Comparison of ENCODE assay signal across 10 mouse cellular contexts in genomic region chr11:96003100-96003900, GRCm38 (mm10). TPM values are rescaled to one million over a fixed set of nuclear protein-coding genes. Genes with fewer than 3 reads are reported as not detected.
A peak's percentile ranks its signal among the peaks of the same experiment; 100 is the strongest.
DNase-seq lines count a peak whose midpoint lies in the region; ATAC-seq and TF ChIP-seq lines count a peak whose summit lies in the region.
"Had no signal": no experiment of that assay in that cellular context is flagged by ENCODE, and none has a peak within 500 bp of the region (broad histone marks: within the 10 kb centered on the region; RNA-seq: fewer than 3 reads in every experiment).

No protein-coding gene starts in this region.

- no peak for DNase-seq in G1E (ENCODE audit: low spot score)
- peak; percentile 49 for DNase-seq in embryo, embryonic 10 days (ENCODE audit: low spot score)
- DNase-seq in hindbrain, embryonic 14.5 days (ENCODE audit: low spot score) = no peak
- no peak for DNase-seq in right cerebral cortex, postnatal 4 days
- no peak for DNase-seq in layer of hippocampus, postnatal 25 days (ENCODE audit: extremely low spot score in 1 of 2, low spot score in 1 of 2)
- no peak for DNase-seq in layer of hippocampus, adult 11-12 months (ENCODE audit: low spot score)
- DNase-seq: adrenal gland, adult 8-10 months had no signal

- H3K4me1 ChIP-seq in G1E (ENCODE audit: insufficient read depth, low read depth, low read length) = peaks cover 66% of the 10 kb centered on the region
- H3K4me1 ChIP-seq in hindbrain, embryonic 14.5 days (replicated peaks; ENCODE audit: control insufficient read depth, insufficient read depth, low read length) = peaks cover 25% of the 10 kb centered on the region
- H3K4me1 ChIP-seq in midbrain, embryonic 12.5 days = peaks cover 38% of the 10 kb centered on the region

- ATAC-seq in G1E (ENCODE audit: extremely low read depth, insufficient number of reproducible peaks, low FRiP score, poor library complexity, severe bottlenecking) = no peak
- ATAC-seq in hindbrain, embryonic 14.5 days (ENCODE audit: low FRiP score) = no peak
- no peak for ATAC-seq in midbrain, embryonic 12.5 days (ENCODE audit: low FRiP score, low read depth)

- H3K4me3 ChIP-seq in G1E (ENCODE audit: low read depth, low read length) = peak overlapping the region; percentile 83
- H3K4me3 ChIP-seq in hindbrain, embryonic 14.5 days (replicated peaks; ENCODE audit: low read length) = peak overlapping the region; percentile 81
- H3K4me3 ChIP-seq in midbrain, embryonic 12.5 days = peak overlapping the region; percentile 96
- H3K4me3 ChIP-seq: megakaryocyte, embryonic 14.5 days had no signal

- 4% methylated on average over 12 of the region's 12 CpGs for WGBS in hindbrain, embryonic 14.5 days
- under 1% methylated on average over 12 of the region's 12 CpGs for WGBS in midbrain, embryonic 12.5 days

- no peaks in the 10 kb centered on the region for H3K27me3 ChIP-seq in G1E (ENCODE audit: insufficient read depth, low read length)
- no peaks in the 10 kb centered on the region for H3K27me3 ChIP-seq in hindbrain, embryonic 14.5 days (ENCODE audit: control insufficient read depth, insufficient read depth, low read length)
- no peaks in the 10 kb centered on the region for H3K27me3 ChIP-seq in midbrain, embryonic 12.5 days

- H3K9ac ChIP-seq in hindbrain, embryonic 14.5 days = peak overlapping the region; percentile 82; the same call in 1 of the 2 replicates
- H3K9ac ChIP-seq in midbrain, embryonic 12.5 days (replicated peaks) = peak overlapping the region; percentile 95

- peak overlapping the region; percentile 16; the same call in 1 of the 2 replicates for H3K27ac ChIP-seq in hindbrain, embryonic 14.5 days
- H3K27ac ChIP-seq in midbrain, embryonic 12.5 days (replicated peaks) = peak overlapping the region; percentile 69

- peaks cover 29% of the 10 kb centered on the region for H3K36me3 ChIP-seq in G1E (replicated peaks)
- H3K36me3 ChIP-seq in hindbrain, embryonic 14.5 days (replicated peaks; ENCODE audit: control insufficient read depth, insufficient read depth) = no peaks in the 10 kb centered on the region
- H3K36me3 ChIP-seq in midbrain, embryonic 12.5 days = no peaks in the 10 kb centered on the region

- TF ChIP-seq CTCF in G1E (IDR thresholded peaks at IDR 0.05; ENCODE audit: low read depth, low read length) = no peak

- H3K9me3 ChIP-seq in G1E (replicated peaks) = no peaks in the 10 kb centered on the region
- H3K9me3 ChIP-seq in hindbrain, embryonic 14.5 days (ENCODE audit: control insufficient read depth, low read length) = no peaks in the 10 kb centered on the region
- H3K9me3 ChIP-seq in midbrain, embryonic 12.5 days = no peaks in the 10 kb centered on the region
- H3K9me3 ChIP-seq: megakaryocyte, embryonic 14.5 days had no signal

- H3K4me2 ChIP-seq in hindbrain, embryonic 14.5 days (replicated peaks) = peak overlapping the region; percentile 71
- peak overlapping the region; percentile 83 for H3K4me2 ChIP-seq in midbrain, embryonic 12.5 days (replicated peaks)

RNA-seq across cellular contexts. Expression of gene Igf2bp1, which starts 2.4 kb away (rescaled TPM):
- 113 and 120 TPM in 2 replicates for total RNA-seq in G1E (2014; fragmentation: Nextera tagmentation)
- total RNA-seq in G1E (2017) = 38.3 and 49.1 TPM in 2 replicates
- 51.3 and 52.6 TPM in 2 replicates for polyA plus RNA-seq in G1E (2012)
- 6.5 and 7.0 TPM in 2 replicates for polyA plus RNA-seq in hindbrain, embryonic 14.5 days (2014; fragmentation: Nextera tagmentation; extraction: Ambion mirVana)
- 98.1 and 104 TPM in 2 replicates for polyA plus RNA-seq in midbrain, embryonic 12.5 days (2016; fragmentation: Nextera tagmentation; extraction: Ambion mirVana)
- under 1 TPM in 1 of 2 experiments, not detected in 1; 0.12 TPM for total RNA-seq in layer of hippocampus, postnatal 25 days (2021)
- total RNA-seq: gastrocnemius, adult 8-10 months had no signal

RNA-seq across cellular contexts. Expression of gene Gip, which starts 21.0 kb away (rescaled TPM):
- total RNA-seq in G1E (2014; fragmentation: Nextera tagmentation) (not detected in 2 replicates), G1E (2017) (0.76 TPM in 1 of 2 replicates, not detected in the other)
- polyA plus RNA-seq in G1E (2012) = not detected in 2 replicates
- polyA plus RNA-seq in hindbrain, embryonic 14.5 days (2014; fragmentation: Nextera tagmentation; extraction: Ambion mirVana) = not detected in 2 replicates
- polyA plus RNA-seq in midbrain, embryonic 12.5 days (2016; fragmentation: Nextera tagmentation; extraction: Ambion mirVana) = not detected in 2 replicates
- total RNA-seq in layer of hippocampus, postnatal 25 days (2021) = not detected
- total RNA-seq: adrenal gland, adult 8-10 months; gastrocnemius, adult 8-10 months had no signal

RNA-seq across cellular contexts. Expression of gene Snf8, which starts 31.4 kb away (rescaled TPM):
- total RNA-seq in G1E (2014; fragmentation: Nextera tagmentation) (38.7 and 48.4 TPM in 2 replicates), G1E (2017) (58.4 and 62.3 TPM in 2 replicates)
- 154 and 196 TPM in 2 replicates for polyA plus RNA-seq in G1E (2012)
- 46.3 and 57.3 TPM in 2 replicates for polyA plus RNA-seq in hindbrain, embryonic 14.5 days (2014; fragmentation: Nextera tagmentation; extraction: Ambion mirVana)
- 111 and 126 TPM in 2 replicates for polyA plus RNA-seq in midbrain, embryonic 12.5 days (2016; fragmentation: Nextera tagmentation; extraction: Ambion mirVana)
- total RNA-seq in layer of hippocampus, postnatal 25 days (2021) = 100 to 1,000 TPM in 1 of 2 experiments, 10 to 100 TPM in 1; 99.8 to 103 TPM
